Mouse (Mus musculus) kidney, embryonic 14.5 days (tissue): ENCODE data around the gene Prkca. TPM values are rescaled to one million over a fixed set of nuclear protein-coding genes. Genes with fewer than 3 reads are reported as not detected.

Source experiments
- ATAC-seq: fragments of 200-750 bp; cut with Nextera tagmentation; 2 replicates; pipeline ENCODE4 v1.8.0; 2017; ENCODE audit warnings: moderate number of reproducible peaks, mild to moderate bottlenecking, moderate TSS enrichment, moderate library complexity; ENCODE audit not compliant: low FRiP score, low TSS enrichment
- H3K27ac ChIP-seq: fragments of 300-500 bp; sonication (generic); 2 replicates; pipeline ENCODE4 v1.5.1; 2014; ENCODE audit warnings: low read depth, mild to moderate bottlenecking, low read length, moderate library complexity, mixed read lengths
- H3K27me3 ChIP-seq: fragments of 300-500 bp; sonication (generic); 2 replicates; pipeline ENCODE4 v1.6.1; 2014; ENCODE audit warnings: mild to moderate bottlenecking, low read length; ENCODE audit not compliant: control insufficient read depth, insufficient read depth
- H3K36me3 ChIP-seq: fragments of 300-500 bp; sonication (generic); 2 replicates; pipeline ENCODE4 v1.6.1; 2014; ENCODE audit warnings: low read length, mixed read lengths; ENCODE audit not compliant: control insufficient read depth, insufficient read depth
- H3K4me1 ChIP-seq: fragments of 300-500 bp; sonication (generic); 2 replicates; pipeline ENCODE4 v1.6.1; 2014; ENCODE audit warnings: low read length, mixed read lengths; ENCODE audit not compliant: control insufficient read depth, insufficient read depth
- H3K4me2 ChIP-seq: fragments of 300-500 bp; sonication (generic); replicated peaks from 2 replicates; pipeline ENCODE4 v1.6.1; 2014; ENCODE audit warnings: low read depth, mild to moderate bottlenecking, low read length
- H3K4me3 ChIP-seq: fragments of 300-500 bp; sonication (generic); 2 replicates; pipeline ENCODE4 v1.5.1; 2014; ENCODE audit warnings: mild to moderate bottlenecking, low read length
- H3K9ac ChIP-seq: fragments of 300-500 bp; sonication (generic); 2 replicates; pipeline ENCODE4 v1.6.1; 2014; ENCODE audit warnings: low read depth, mild to moderate bottlenecking, low read length, moderate library complexity
- H3K9me3 ChIP-seq: fragments of 300-500 bp; sonication (generic); 2 replicates; pipeline ENCODE4 v1.6.1; 2016; ENCODE audit warnings: low read length; ENCODE audit not compliant: control insufficient read depth
- WGBS: fragments of 180-500 bp; shearing (Covaris S2); extraction: QIAGEN DNeasy Blood & Tissue Kit; methylation state at CpG from one replicate; pipeline ENCODE4 v1.1.7; 2014; 5-methylcytosine and 5-hydroxymethylcytosine counted together
- polyA plus RNA-seq: library from polyadenylated mRNA; unstranded; fragments of >200 nt; fragmentation: Nextera tagmentation; extraction: Ambion mirVana; gene quantifications from 2 replicates; pipeline ENCODE4 v1.2.1, GENCODE M21; 2014

The Prkca gene
- polyA plus RNA-seq, 1 experiment from 2014 or later = 10.9 TPM

DNA sequence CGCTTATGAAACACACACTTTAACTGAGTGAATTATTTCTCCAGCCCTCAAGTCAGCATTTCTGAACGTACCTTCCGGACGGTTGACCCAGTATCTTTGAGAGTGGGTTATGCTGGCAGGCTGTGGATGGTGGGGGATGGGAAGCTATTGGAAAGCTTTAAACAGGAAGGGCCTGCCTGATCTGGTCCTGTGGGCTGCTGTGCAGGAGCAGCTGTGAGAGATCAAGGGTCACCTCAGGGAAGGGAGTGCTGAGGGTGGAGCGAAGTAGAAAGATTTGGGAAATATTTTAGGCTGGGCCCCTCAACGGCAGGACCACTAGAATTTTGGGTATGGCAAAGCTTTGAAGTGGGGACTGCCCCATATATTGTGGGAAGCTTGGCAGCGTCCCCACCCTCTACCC is 412.0 kb downstream of the Prkca start:
- no peaks in the 10 kb centered on the region for H3K9me3 ChIP-seq
- no peak overlapping the region for H3K27ac ChIP-seq
- no peaks in the 10 kb centered on the region for H3K4me1 ChIP-seq
- no peak for ATAC-seq
- H3K27me3 ChIP-seq = no peaks in the 10 kb centered on the region
- H3K36me3 ChIP-seq = no peaks in the 10 kb centered on the region
- H3K4me2 ChIP-seq = no peak overlapping the region
- 67% methylated on average over 7 of the region's 7 CpGs for WGBS
- no peak overlapping the region for H3K9ac ChIP-seq
- no peak overlapping the region for H3K4me3 ChIP-seq

DNA sequence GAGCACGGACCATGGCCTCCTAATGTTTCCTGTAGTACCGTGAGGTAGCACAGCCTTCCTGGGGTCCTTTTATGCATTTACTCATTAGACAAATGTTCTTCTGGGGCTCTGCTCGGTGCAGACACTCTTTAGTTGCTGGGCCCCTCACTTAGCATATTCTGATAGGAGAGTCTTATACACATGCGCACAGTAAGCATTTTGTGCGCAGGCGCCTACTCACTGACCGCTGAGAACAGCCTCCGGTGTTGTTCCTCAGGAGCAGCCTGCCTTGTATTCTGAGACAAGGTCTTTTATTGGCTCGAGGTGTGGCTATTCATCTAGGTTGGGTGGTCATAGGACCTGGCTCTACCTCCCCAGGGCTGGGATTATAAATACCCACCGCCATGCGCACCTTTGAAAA is 412.4 kb downstream of the Prkca start:
- Histone ChIP-seq H3K4me2 (no peak overlapping the region), H3K27ac (no peak overlapping the region), H3K4me3 (no peak overlapping the region), H3K4me1 (no peaks in the 10 kb centered on the region), H3K9me3 (no peaks in the 10 kb centered on the region), H3K27me3 (no peaks in the 10 kb centered on the region), H3K36me3 (no peaks in the 10 kb centered on the region), H3K9ac (no peak overlapping the region)
- 84% methylated on average over 11 of the region's 11 CpGs for WGBS
- no peak for ATAC-seq

DNA sequence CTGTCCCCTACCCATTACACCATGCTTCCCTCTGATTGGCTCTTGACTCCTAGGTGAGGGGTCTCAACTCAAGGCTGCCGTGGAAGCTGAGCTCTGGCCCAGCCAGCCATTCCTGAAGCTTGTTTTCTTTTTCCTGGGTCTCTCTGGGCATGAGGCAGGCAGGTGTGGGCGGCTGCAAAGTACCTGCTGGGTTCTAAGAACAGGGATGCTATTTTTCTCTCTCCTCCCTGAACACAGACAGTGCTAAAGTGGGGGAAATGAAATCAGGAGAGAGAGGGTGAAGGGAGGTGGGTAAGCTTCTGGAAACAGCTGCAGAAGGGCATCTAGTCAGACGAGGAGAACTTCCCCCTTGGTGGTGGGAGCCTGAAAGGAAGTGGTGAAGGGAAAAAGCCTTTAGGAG is 414.0 kb downstream of the Prkca start:
- no peaks in the 10 kb centered on the region for H3K27me3 ChIP-seq
- ATAC-seq = no peak
- WGBS = 51% methylated on average over 3 of the region's 3 CpGs
- no peak overlapping the region for H3K27ac ChIP-seq
- H3K36me3 ChIP-seq = no peaks in the 10 kb centered on the region
- H3K4me3 ChIP-seq = no peak overlapping the region
- H3K9me3 ChIP-seq = no peaks in the 10 kb centered on the region
- H3K4me1 ChIP-seq = no peaks in the 10 kb centered on the region
- no peak overlapping the region for H3K9ac ChIP-seq
- H3K4me2 ChIP-seq = no peak overlapping the region

DNA sequence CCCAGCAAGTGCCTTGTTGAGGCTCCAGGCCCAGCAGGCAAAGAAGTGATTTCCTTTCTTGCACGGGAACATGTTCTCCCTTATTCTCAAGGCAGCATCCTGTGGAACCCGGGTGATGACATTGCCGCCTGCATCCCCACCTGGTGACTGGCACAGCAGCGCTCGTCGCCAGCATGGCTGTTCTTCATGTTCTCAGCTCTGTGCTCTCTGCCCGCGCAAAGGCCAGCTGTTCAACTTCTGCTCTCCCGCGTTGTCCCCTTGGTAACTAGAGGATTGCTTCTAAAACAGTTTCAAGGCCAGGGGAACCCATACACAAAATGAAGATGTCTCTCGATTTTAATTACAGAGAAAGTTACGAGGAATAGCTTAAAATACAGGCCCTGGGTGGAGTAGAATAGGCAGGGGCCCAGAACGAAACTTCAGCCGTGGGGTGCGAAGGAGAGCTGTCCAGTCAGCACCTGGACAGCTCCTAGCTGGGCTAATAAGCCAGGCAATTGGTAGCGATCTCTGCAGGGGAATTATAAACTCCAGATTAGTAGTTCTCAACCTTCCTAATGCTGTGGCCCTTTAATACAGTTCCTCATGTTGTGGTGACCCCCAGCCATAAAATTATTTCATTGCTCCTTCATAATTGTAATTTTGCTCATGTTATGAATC is 423.7 kb downstream of the Prkca start:
- no peaks in the 10 kb centered on the region for H3K9me3 ChIP-seq
- H3K4me1 ChIP-seq = no peaks in the 10 kb centered on the region
- H3K4me3 ChIP-seq = no peak overlapping the region
- no peak overlapping the region for H3K9ac ChIP-seq
- no peak overlapping the region for H3K27ac ChIP-seq
- H3K27me3 ChIP-seq = peaks cover 11% of the 10 kb centered on the region
- H3K4me2 ChIP-seq = no peak overlapping the region
- WGBS = 41% methylated on average over 16 of the region's 16 CpGs
- H3K36me3 ChIP-seq = no peaks in the 10 kb centered on the region
- no peak for ATAC-seq

DNA sequence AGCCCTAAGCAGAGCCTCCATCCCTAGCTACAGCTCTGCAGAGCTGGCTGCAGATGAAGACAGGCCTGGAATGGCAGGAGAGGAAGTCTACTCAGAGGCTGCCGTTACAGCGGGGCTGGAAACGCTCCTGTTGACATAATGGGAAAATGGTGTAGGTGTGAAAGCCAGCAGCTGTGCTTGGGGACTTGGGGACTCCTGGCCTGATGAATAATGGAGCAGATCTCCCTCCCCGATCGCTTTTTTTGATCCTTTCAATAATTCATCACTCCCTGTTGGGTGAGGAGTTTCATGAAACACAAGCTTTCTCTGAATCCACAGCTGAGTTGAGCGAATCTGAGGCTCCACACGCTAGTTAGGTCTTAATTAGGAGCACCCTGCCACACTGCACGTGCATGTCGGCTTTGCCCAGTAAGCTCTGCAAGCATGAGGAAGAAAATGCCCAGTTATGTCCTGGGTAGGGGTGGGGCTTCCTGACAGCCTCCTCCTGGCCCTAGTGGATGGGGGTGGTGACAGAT is 425.9 kb downstream of the Prkca start:
- Histone ChIP-seq H3K27me3 (peaks cover 26% of the 10 kb centered on the region), H3K4me2 (no peak overlapping the region), H3K4me1 (no peaks in the 10 kb centered on the region), H3K9me3 (no peaks in the 10 kb centered on the region), H3K27ac (no peak overlapping the region), H3K36me3 (no peaks in the 10 kb centered on the region), H3K9ac (no peak overlapping the region), H3K4me3 (no peak overlapping the region)
- 67% methylated on average over 9 of the region's 9 CpGs for WGBS
- ATAC-seq = no peak

DNA sequence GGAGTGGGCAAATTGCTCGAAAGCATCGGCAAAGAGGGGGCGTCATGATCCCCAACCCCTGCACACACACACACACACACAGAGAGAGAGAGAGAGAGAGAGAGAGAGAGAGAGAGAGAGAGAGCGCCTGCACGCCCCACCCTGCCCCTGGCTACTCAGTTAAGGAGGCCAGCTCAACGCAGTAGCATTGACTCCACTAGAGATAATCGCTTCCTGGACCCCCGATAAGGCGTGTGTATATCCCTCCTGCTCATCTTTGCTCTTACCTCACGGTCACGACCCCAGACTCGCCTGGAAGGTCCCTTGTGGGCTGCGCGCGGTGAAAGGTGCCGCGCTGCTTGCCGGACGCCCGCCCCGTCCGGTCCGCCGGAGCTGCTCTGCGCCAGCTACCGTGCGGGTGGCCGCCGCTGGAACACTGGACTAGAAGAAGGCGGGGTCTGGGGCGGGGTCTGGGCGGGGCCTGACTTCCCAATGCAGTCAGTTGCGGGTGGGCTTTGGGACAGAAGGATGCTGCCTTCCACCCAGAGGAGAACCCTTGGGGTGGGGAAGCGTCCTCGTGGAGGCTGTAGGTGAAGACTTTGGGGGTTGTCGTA is 429.0 kb downstream of the Prkca start, which contains the start of gene Cacng5:
Cacng5 (minus strand) TSS at position 422 of the 593 bp plus-strand sequence.
- no peak within 1 kb of the TSS for H3K27ac ChIP-seq
- 0 out of 2 replicates have a peak, but pooled peaks cover 2% of the 10 kb centered on the region for H3K9me3 ChIP-seq
- H3K9ac ChIP-seq = no peak within 1 kb of the TSS
- H3K4me3 ChIP-seq = peak within 1 kb of the TSS; percentile 28
- H3K36me3 ChIP-seq = no peaks in the 10 kb centered on the region
- peak within 1 kb of the TSS; percentile 58 for H3K4me2 ChIP-seq
- H3K27me3 ChIP-seq = peaks cover 26% of the 10 kb centered on the region
- ATAC-seq = peak; percentile 86
- H3K4me1 ChIP-seq = no peaks in the 10 kb centered on the region
- 8% methylated on average over 35 of the region's 36 CpGs for WGBS

DNA sequence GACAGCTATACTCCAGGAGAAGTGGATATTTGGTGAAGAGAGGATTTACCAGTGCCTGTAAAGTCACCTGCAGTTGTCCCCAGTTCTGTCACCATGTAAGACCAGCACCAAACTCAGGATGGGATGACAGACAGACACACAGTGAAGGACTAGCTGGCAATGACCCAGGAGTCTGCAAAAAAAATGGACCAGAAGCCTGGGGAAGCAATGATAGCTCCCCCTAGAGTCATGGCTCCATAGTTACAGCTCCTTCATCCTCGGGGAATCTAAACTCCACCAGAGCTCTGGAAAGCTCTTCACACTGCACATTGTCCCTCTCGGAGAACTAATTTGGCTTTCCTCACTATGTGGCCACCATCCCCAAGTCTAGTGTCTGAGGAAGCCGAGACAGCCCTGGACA is 430.4 kb downstream of the Prkca start:
- Histone ChIP-seq H3K36me3 (no peaks in the 10 kb centered on the region), H3K27me3 (peaks cover 26% of the 10 kb centered on the region), H3K4me1 (no peaks in the 10 kb centered on the region), H3K4me3 (no peak overlapping the region), H3K9ac (no peak overlapping the region), H3K9me3 (peaks cover 5% of the 10 kb centered on the region; the same call in 1 of the 2 replicates), H3K27ac (no peak overlapping the region), H3K4me2 (no peak overlapping the region)
- 53% methylated on average over 3 of the region's 3 CpGs for WGBS
- no peak for ATAC-seq

DNA sequence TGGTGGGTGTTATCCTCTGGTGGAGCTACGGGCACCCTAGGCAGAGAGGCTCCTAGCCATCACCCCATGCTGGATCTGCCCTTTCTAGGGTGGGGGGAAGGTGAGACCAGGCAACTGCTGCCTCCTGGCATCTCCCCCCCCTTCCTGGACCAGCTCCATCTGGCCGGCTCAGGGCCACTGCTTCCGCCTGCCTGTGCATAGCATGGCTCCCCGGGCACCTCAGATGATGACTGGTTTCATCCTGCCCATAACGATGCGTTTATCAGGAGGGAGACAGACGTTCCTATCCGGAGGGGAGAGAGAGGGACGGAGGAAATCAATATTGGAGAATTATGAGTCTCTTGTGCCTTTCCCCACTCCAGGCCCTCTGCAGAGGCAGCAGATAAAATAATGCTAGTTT is 438.4 kb downstream of the Prkca start:
- H3K36me3 ChIP-seq = no peaks in the 10 kb centered on the region
- WGBS = 73% methylated on average over 9 of the region's 9 CpGs
- ATAC-seq = no peak

DNA sequence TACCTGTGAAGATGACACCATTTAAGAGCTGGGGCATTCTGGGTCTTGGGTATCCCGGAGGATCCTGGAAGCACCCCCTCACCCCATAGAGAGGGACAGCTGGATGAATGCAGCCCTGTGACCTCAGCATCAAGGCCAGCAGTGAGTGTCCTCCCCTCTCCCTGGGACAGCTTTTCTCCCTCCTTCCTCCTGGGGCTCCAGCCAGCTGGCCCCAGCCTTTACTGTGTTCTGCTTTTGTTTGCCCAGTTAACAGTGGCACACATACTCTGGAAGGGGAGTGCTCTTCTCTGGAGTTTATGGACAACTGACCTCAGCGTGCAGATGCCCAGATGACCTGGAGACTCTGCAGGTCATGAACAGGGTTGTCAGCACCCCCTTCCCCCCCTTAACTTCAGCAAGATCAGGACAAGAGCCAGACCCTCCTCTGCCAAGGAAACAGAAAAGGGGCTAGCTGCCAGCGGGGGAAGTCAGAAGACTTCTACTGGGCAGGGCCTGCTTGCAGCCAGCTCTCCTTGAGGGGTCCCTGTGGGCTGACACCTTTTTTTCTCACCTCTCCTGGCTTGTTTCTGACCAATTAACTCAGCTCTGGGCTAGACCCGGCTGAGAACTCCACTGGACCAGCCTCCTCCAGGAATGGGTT is 439.6 kb downstream of the Prkca start:
- no peak overlapping the region for H3K9ac ChIP-seq
- no peak overlapping the region for H3K27ac ChIP-seq
- no peak for ATAC-seq
- H3K27me3 ChIP-seq = no peaks in the 10 kb centered on the region
- no peak overlapping the region for H3K4me3 ChIP-seq
- no peaks in the 10 kb centered on the region for H3K9me3 ChIP-seq
- 21% methylated on average over 4 of the region's 4 CpGs for WGBS
- H3K4me1 ChIP-seq = no peaks in the 10 kb centered on the region
- no peaks in the 10 kb centered on the region for H3K36me3 ChIP-seq
- H3K4me2 ChIP-seq = no peak overlapping the region

More for the DNA sequence above, 438.4 kb downstream of the Prkca start:
- Histone ChIP-seq H3K4me1 (no peaks in the 10 kb centered on the region), H3K9ac (no peak overlapping the region), H3K27ac (no peak overlapping the region), H3K4me3 (no peak overlapping the region), H3K4me2 (no peak overlapping the region), H3K27me3 (no peaks in the 10 kb centered on the region), H3K9me3 (peaks cover 5% of the 10 kb centered on the region; the same call in 1 of the 2 replicates)
